Mouse (Mus musculus) olfactory bulb, adult 2 months (tissue): ENCODE measurements around the gene Tdrd9. TPM values are rescaled to one million over a fixed set of nuclear protein-coding genes. Genes with fewer than 3 reads are reported as not detected.
"Not testable (repeated sequence)": the region's sequence is repeated elsewhere in the genome, so short reads cannot be mapped to it uniquely, and the experiment has no call there.

ENCODE experiments used
- H3K27ac ChIP-seq: fragments of 200-500 bp; 2 replicates; pipeline ENCODE4 v1.5.1; 2012; ENCODE audit warnings: low read depth, low read length; ENCODE audit not compliant: insufficient read depth
- H3K4me1 ChIP-seq: fragments of 200-500 bp; 2 replicates; pipeline ENCODE4 v1.6.1; 2012; ENCODE audit warnings: low read length; ENCODE audit not compliant: control insufficient read depth, insufficient read depth
- H3K4me3 ChIP-seq: fragments of 200-500 bp; 2 replicates; pipeline ENCODE4 v1.5.1; 2012; ENCODE audit warnings: mild to moderate bottlenecking, low read depth, low read length, moderate library complexity; ENCODE audit not compliant: insufficient read depth
- CTCF ChIP-seq: fragments of 200-500 bp; IDR thresholded peaks from 2 replicates; pipeline ENCODE4 v1.5.1; 2012; ENCODE audit warnings: low read depth, mild to moderate bottlenecking, low read length, moderate library complexity; ENCODE audit not compliant: insufficient read depth
- POLR2A ChIP-seq: fragments of 200-500 bp; IDR thresholded peaks from 2 replicates; pipeline ENCODE4 v1.6.1; 2012; ENCODE audit warnings: mild to moderate bottlenecking, low read depth, low read length, moderate library complexity; ENCODE audit not compliant: insufficient read depth
- WGBS: fragments of 180-500 bp; shearing (Covaris S2); methylation state at CpG from one replicate; pipeline ENCODE4 v1.1.7; 2018; 5-methylcytosine and 5-hydroxymethylcytosine counted together
- polyA plus RNA-seq: library from polyadenylated mRNA; stranded (reverse); fragments of >200 nt; gene quantifications from 2 replicates; pipeline ENCODE4 v1.2.4, GENCODE M21; 2012; ENCODE audit warnings: low replicate concordance; ENCODE audit not compliant: missing spikeins, insufficient read depth, insufficient read length

Gene Tdrd9
- polyA plus RNA-seq, 1 experiment, result not detected

DNA sequence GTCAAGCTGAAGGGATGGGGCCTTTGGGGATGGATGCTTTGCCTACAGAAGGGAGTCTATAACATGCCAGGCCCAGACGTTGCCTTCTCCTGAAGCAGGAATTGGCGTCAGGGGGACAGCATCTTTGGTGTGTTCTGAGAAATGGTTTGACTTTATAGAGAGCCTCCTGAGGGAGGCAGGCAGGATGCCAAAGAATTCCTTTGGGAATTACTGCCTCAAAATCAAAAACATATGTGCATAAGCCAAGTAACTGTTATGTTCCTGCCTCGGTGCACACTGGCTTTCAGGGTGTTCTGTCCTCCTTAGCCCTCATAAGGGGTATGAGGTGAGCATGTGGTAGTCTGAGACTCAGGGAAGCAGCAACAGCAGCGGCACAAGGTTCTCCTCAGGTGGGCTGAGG lies 45.0 kb downstream of the Tdrd9 start:
- H3K4me1 ChIP-seq, result no peaks in the 10 kb centered on the region
- TF ChIP-seq CTCF (no peak), POLR2A (no peak)
- no peak overlapping the region for H3K27ac ChIP-seq
- no peak overlapping the region for H3K4me3 ChIP-seq
- 81% methylated on average over 4 of the region's 4 CpGs for WGBS

DNA sequence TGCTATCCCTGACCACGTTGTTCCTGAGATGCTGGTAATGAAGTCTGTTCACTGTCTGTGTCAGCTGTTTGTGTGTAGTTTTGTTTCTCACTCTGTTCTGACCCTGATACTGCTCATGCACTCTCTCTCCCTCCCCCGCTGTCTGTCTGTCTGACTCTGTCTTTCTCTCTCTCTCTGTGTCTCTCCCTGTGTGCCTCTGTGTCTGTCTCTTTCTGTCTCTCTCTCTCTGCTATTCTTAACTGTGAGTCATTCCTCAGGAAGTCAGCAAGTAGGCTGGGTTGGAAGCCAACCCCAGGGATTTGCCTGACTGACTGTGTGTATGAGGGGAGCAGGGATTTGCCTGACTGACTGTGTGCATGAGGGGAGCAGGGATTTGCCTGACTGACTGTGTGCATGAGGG lies 51.9 kb downstream of the Tdrd9 start:
- Histone ChIP-seq H3K27ac (no peak overlapping the region), H3K4me1 (peaks cover 15% of the 10 kb centered on the region), H3K4me3 (no peak overlapping the region)
- 82% methylated on average over 2 of the region's 2 CpGs for WGBS
- TF ChIP-seq POLR2A (no peak), CTCF (no peak)

DNA sequence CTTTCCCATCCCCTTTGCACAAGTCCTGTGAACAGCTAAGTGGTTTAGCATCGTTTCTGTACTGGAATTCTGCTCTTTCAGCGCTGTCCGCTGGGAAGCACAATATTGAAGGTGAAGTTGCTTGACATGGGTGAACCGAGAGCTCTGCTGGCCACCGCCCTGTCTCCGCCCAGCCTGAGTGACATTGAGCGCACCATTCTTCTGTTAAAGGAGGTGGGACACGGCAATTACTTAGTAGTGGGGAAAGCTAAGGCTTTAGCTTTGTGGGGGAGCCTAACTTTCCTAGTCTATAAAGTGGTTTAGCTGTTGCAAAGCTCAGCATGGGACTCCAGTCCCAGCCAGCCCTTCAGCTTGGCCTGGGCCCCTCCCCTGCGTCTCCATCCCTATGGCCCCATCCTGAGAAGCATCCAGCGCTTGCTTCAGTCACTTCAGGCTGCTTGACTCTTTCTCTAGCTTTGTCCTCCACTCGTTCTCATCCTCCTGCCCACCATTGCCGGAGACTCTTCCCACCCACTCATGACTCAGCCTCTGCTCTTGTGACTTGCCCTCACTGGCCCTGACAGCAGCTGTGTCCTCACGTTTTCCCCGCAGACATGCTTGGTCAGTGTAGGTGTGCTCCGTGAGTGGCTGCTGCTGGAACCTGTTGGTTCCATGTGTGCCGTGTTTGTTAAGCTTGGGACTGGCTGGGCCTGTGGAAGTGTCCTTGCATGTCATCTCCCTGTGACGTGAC lies 53.4 kb downstream of the Tdrd9 start:
- H3K27ac ChIP-seq, result no peak overlapping the region
- H3K4me3 ChIP-seq, result no peak overlapping the region
- no peak for TF ChIP-seq POLR2A
- TF ChIP-seq CTCF, result no peak
- peaks cover 15% of the 10 kb centered on the region for H3K4me1 ChIP-seq
- WGBS, result 75% methylated on average over 17 of the region's 17 CpGs

DNA sequence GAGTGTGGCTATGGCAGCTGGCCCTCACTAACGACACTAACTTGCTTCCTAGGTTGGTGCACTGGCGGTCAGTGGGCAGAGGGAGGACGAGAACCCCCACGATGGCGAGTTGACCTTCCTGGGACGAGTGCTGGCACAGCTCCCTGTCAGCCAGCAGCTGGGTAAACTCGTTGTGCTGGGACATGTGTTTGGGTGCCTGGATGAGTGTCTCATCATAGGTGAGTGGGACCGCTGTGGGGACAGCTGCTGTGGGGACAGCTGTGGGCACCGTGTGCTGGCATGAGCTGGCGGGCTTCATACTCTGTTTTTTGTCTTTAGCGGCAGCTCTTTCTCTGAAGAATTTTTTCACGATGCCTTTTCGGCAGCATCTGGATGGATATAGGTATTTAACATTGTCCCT lies 54.1 kb downstream of the Tdrd9 start:
- H3K27ac ChIP-seq, result no peak overlapping the region
- no peak overlapping the region for H3K4me3 ChIP-seq
- 82% methylated on average over 13 of the region's 13 CpGs for WGBS
- H3K4me1 ChIP-seq, result peaks cover 15% of the 10 kb centered on the region
- TF ChIP-seq POLR2A (no peak), CTCF (no peak)

DNA sequence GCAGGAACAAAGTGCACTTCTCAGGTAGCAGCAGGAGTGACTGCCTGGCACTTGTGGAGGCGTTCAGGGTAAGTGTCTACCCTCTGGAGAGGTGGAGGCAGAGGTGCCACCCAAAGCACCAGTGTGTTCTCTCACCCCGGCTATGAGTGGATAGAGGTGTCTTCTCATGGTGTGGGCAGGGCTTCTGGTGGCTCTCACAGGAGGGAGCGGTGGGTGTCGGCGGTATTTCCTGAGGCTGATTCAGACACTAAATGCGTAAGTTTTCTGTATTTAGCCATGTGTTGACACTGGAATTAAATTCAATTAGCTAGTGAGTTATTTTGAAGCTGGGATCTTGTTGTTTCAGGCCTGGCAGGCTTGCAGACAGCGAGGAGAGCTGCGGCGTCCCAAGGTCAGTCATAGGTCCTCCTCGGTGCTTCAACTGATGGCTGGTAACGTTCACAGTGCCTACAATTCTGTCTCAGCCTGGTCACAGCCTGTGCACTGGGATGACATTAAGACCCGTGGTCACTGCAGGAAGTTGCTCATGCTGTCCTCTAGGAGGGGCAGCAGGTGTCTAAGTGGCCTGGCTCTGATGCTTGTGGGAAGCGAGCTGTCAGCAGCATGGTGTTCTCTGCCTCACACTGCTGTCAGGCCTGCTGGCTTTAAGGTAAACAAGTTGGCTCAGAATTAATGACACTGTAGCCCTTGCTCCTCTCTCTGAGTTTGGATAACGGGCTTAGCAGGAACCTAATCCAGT lies 54.7 kb downstream of the Tdrd9 start:
- no peak overlapping the region for H3K27ac ChIP-seq
- no peak overlapping the region for H3K4me3 ChIP-seq
- H3K4me1 ChIP-seq, result peaks cover 15% of the 10 kb centered on the region
- TF ChIP-seq CTCF (no peak), POLR2A (no peak)
- 59% methylated on average over 14 of the region's 14 CpGs for WGBS

DNA sequence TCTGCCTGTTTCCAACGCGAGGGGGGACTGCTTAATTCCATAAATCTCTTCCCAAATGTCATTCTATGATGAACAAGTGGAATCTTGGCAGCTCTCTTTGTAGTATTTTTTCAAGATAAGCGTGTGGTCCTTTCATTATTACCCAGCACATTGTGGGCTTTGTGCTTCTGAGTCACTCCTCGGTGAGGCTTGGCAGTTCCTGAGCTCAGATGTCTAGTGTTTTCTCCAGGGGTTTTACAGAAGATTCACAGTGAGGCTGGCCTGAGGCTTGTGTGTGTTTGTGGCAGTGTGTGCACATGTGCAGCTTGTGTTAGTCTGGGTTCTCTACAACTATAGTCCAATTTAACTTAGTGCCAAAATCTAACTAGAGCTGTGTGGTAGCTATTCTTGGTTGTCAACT lies 56.0 kb downstream of the Tdrd9 start:
- Histone ChIP-seq H3K4me1 (peaks cover 17% of the 10 kb centered on the region), H3K27ac (no peak overlapping the region), H3K4me3 (no peak overlapping the region)
- WGBS, result 49% methylated on average over 4 of the region's 4 CpGs
- no peak for TF ChIP-seq POLR2A
- TF ChIP-seq CTCF, result no peak

DNA sequence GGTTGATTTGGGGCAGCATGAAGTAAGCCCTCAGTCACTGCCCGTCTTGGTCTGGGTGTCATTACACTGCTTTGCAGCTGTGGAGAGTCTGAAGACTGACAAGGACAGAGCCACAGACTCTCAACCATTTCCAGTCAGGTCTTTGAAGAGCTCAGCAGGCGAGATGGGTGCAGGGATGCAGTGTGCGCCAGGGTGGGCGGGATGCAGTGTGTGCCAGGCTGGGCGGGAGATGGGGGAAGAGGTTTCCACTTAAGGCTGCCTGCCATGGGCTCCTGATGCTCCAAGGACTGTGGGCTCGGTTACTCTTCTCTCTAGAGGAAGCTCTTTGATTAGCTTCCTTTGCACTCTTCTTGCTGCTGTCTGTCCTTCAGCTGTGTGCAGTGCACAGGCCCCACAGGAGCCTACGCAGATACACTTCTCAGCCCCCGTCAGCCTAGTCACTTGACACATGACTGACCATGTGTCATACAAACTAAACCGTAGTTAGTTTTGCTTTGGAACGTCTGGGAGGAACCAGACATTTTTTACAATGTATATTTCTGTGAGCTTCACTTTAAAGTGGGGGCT lies 62.1 kb downstream of the Tdrd9 start:
- WGBS, result 39% methylated on average over 10 of the region's 10 CpGs
- no peak overlapping the region for H3K4me3 ChIP-seq
- TF ChIP-seq CTCF (no peak), POLR2A (no peak)

DNA sequence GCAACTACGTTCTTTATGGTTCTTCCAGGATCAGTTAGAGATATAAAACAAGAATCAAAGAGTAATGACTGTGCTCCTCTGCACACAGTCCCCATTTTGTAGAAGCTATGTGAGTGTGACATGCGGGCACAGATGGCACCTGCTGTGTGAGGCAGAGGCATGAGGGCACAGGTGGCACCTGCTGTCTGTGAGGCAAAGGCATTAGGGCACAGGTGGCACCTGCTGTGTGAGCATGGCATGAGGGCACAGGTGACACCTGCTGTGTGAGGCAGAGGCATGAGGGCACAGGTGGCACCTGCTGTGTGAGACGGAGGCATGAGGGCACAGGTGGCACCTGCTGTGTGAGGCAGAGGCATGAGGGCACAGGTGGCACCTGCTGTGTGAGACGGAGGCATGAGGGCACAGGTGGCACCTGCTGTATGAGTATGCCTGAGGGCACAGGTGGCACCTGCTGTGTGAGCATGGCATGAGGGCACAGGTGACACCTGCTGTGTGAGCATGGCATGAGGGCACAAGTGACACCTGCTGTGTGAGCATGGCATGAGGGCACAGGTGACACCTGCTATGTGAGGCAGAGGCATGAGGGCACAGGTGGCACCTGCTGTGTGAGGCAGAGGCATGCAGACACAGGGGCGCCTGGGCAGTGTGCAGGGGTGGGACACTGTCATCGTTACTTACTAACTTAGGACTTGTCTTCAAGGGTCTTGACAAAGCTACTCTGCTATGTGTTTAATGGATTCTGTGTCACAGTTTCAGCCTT lies 64.2 kb downstream of the Tdrd9 start:
- H3K27ac ChIP-seq, result not testable (repeated sequence)
- WGBS, result 90% methylated on average over 6 of the region's 6 CpGs
- peaks cover 13% of the 10 kb centered on the region for H3K4me1 ChIP-seq

More for the DNA sequence above, 62.1 kb downstream of the Tdrd9 start:
- peaks cover 13% of the 10 kb centered on the region for H3K4me1 ChIP-seq
- no peak overlapping the region for H3K27ac ChIP-seq

DNA sequence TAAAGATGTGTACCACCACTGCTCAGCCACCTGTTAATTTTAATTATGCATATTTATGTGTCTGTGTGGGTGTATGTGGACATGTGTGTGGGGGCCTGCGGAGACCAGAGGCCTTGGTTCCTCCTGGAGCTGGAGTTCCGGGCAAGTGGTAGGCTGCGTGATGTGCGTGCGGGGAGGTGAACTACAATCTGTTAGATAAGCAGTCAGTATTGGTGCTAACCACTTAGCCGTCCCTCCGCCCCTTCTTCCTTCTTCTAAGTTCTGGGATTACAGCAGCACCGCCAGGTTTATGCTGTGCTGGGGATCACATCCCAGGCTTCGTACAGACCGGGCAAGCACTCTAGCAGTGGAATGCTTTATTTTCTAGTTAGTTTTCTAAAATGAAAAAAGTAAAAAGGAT lies 67.1 kb downstream of the Tdrd9 start:
- WGBS, result 96% methylated on average over 10 of the region's 10 CpGs
- H3K4me3 ChIP-seq, result no peak overlapping the region
- TF ChIP-seq POLR2A (no peak), CTCF (no peak)
- no peak overlapping the region for H3K27ac ChIP-seq
- peaks cover 6% of the 10 kb centered on the region for H3K4me1 ChIP-seq

More for the DNA sequence above, 64.2 kb downstream of the Tdrd9 start:
- H3K4me3 ChIP-seq, result not testable (repeated sequence)
